Mouse (Mus musculus) spleen, adult 12 weeks (tissue): ENCODE data around the gene Vps13a.

Experiments used
- DNase-seq: peaks from one replicate; pipeline ENCODE4 v3.0.0; 2022; ENCODE audit warnings: low spot score

Gene Vps13a

DNA sequence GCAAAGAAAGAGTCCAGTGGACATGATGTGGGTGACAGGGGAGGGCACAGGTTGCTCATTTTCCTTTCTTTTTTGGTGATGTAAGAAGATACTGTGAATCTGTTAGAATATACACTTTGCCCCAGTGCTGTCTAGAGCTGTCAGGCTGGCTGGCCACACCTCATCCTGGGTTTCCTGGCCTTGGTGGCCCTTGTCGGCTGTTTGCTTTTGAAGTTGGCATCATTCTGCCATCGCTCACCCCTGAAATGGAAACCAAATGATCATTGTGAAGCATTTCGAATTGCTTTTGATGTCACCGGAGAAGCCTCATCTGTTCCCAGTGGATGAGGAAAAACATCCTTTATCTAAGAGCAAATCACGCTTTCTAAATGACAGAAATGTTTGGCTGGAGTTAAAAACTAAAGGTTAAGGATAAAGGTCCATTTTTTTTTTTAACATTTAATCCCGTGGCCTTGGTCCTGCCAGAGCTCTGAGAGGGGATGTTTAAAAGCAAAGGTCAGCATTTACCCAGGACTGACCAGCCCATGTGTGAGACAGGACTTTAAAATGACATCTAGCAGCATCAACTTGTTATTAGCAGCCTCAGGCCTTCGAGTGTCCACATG, 201.0 kb downstream of the Vps13a start:
- no peak for DNase-seq

DNA sequence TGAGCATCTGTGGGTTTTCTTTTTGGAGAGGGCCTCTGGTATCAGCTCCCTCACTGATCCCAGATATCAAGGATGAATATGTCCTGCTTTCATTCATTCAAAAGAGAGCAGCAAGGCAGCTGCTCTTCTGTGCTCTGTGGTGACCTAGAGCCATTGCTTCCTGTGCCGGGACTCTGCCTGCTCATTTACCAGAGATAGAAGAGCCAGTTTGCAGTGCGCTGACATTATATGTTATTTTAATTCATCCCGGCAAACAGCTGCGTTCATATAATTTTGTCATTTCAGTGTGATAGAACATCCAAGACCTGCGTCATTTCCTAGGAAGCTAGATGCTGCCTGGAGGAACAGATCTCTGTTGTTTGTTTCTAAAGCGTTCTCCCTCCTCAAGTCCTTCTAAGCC, 203.9 kb downstream of the Vps13a start:
- no peak for DNase-seq
